Mouse (Mus musculus) effector memory CD4-positive, alpha-beta T cell, adult 7 months (primary cell): ENCODE measurements around the gene Rgr. TPM values are rescaled to one million over a fixed set of nuclear protein-coding genes. Genes with fewer than 3 reads are reported as not detected.

Experiments
- polyA plus RNA-seq: library from polyadenylated mRNA; unstranded; fragments of 100-300 nt; shearing (Covaris generic); gene quantifications from one replicate; pipeline ENCODE4 v1.2.1, GENCODE M21; 2017

The Rgr gene
- 0.60 TPM for polyA plus RNA-seq

GRCm38 (mm10) chr14:37048914-37049410 is at the start of gene Rgr:
Gene Rgr (minus strand): TSS chr14:37048964.

DNA sequence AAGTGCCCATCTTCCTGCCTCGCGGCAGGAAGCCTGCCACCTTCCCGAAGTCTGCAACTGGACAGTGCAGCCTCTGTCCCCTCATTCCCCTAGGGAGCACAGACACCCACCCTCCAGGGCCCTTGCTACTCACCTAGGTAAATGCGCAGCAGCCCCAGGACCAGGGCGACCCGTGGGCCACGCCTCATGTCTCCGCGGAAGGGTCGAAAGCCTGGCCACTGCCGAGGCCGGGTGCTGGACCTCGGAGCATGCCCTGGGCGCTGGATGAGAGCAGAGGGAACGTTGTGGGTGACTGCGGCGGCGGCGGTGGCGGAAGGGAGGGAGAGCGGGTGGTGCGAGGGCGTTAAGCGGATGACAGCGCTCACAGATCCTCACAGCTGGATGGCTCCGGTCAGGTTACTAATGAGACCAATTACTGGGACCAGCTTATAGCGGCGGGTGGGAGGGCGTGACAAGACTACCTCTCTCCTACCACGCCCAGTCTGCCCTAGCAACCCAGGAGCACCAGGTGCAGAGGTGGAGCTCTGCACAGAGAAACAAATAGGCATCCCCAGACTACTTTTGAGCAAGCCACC is 49.3 kb upstream of the Rgr start, which contains the start of gene Cdhr1:
TSS of gene Cdhr1 (minus strand) at position 392 of the 575 bp plus-strand sequence.

DNA sequence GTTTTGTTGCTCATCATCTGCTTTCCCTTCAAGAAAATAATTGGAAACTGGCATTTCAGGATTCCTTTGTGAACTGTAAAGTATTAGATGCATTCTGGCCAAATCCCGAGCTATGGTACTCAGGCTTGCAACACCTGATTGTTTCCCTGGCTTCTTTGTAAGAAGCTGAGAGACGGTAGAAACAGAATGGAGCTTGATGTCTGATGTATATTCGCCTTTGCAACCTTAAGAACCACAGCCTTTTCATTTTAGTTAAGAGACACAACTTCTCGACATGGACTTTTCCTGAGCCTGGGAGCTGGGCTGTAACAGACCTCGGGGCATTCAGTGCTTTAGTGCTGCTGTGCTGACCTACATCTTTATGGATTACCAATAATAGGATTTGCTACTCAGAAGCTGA is 18.9 kb upstream of the Rgr start, which contains the start of gene Lrit2:
TSS of gene Lrit2 (plus strand) at position 301 of the 400 bp plus-strand sequence.

Other genes with a start within 250 kb of the Rgr start
- gene Ccser2, start 80.2 kb downstream of the Rgr start, polyA plus RNA-seq, result 56.0 TPM
- gene Lrit1, start 5.9 kb upstream of the Rgr start, polyA plus RNA-seq, result not detected
- not detected for gene Lrit2, start 19.0 kb upstream of the Rgr start, polyA plus RNA-seq
- 0.15 TPM for gene Cdhr1, start 49.4 kb upstream of the Rgr start, polyA plus RNA-seq
- gene 2610528A11Rik, start 65.1 kb upstream of the Rgr start, polyA plus RNA-seq, result not detected
- 343 TPM for gene Ghitm, start 86.3 kb upstream of the Rgr start, polyA plus RNA-seq